Mouse (Mus musculus) kidney, embryonic 14.5 days (tissue): ENCODE measurements around the gene Aloxe3. TPM values are rescaled to one million over a fixed set of nuclear protein-coding genes. Genes with fewer than 3 reads are reported as not detected.

Experiments
- ATAC-seq: fragments of 200-750 bp; cut with Nextera tagmentation; 2 replicates; pipeline ENCODE4 v1.8.0; 2017; ENCODE audit warnings: moderate number of reproducible peaks, mild to moderate bottlenecking, moderate TSS enrichment, moderate library complexity; ENCODE audit not compliant: low FRiP score, low TSS enrichment
- H3K27ac ChIP-seq: fragments of 300-500 bp; sonication (generic); 2 replicates; pipeline ENCODE4 v1.5.1; 2014; ENCODE audit warnings: low read depth, mild to moderate bottlenecking, low read length, moderate library complexity, mixed read lengths
- H3K27me3 ChIP-seq: fragments of 300-500 bp; sonication (generic); 2 replicates; pipeline ENCODE4 v1.6.1; 2014; ENCODE audit warnings: mild to moderate bottlenecking, low read length; ENCODE audit not compliant: control insufficient read depth, insufficient read depth
- H3K36me3 ChIP-seq: fragments of 300-500 bp; sonication (generic); 2 replicates; pipeline ENCODE4 v1.6.1; 2014; ENCODE audit warnings: low read length, mixed read lengths; ENCODE audit not compliant: control insufficient read depth, insufficient read depth
- H3K4me1 ChIP-seq: fragments of 300-500 bp; sonication (generic); 2 replicates; pipeline ENCODE4 v1.6.1; 2014; ENCODE audit warnings: low read length, mixed read lengths; ENCODE audit not compliant: control insufficient read depth, insufficient read depth
- H3K4me2 ChIP-seq: fragments of 300-500 bp; sonication (generic); replicated peaks from 2 replicates; pipeline ENCODE4 v1.6.1; 2014; ENCODE audit warnings: low read depth, mild to moderate bottlenecking, low read length
- H3K4me3 ChIP-seq: fragments of 300-500 bp; sonication (generic); 2 replicates; pipeline ENCODE4 v1.5.1; 2014; ENCODE audit warnings: mild to moderate bottlenecking, low read length
- H3K9ac ChIP-seq: fragments of 300-500 bp; sonication (generic); 2 replicates; pipeline ENCODE4 v1.6.1; 2014; ENCODE audit warnings: low read depth, mild to moderate bottlenecking, low read length, moderate library complexity
- H3K9me3 ChIP-seq: fragments of 300-500 bp; sonication (generic); 2 replicates; pipeline ENCODE4 v1.6.1; 2016; ENCODE audit warnings: low read length; ENCODE audit not compliant: control insufficient read depth
- WGBS: fragments of 180-500 bp; shearing (Covaris S2); extraction: QIAGEN DNeasy Blood & Tissue Kit; methylation state at CpG from one replicate; pipeline ENCODE4 v1.1.7; 2014; 5-methylcytosine and 5-hydroxymethylcytosine counted together
- polyA plus RNA-seq: library from polyadenylated mRNA; unstranded; fragments of >200 nt; fragmentation: Nextera tagmentation; extraction: Ambion mirVana; gene quantifications from 2 replicates; pipeline ENCODE4 v1.2.1, GENCODE M21; 2014

The Aloxe3 gene
- polyA plus RNA-seq, 1 experiment from 2014 or later, result 0.54 TPM

GRCm38 (mm10) chr11:69104487-69104886 is 21.2 kb upstream of the Aloxe3 start:
- peaks cover 12% of the 10 kb centered on the region for H3K4me1 ChIP-seq
- H3K4me3 ChIP-seq, result no peak overlapping the region
- H3K9ac ChIP-seq, result no peak overlapping the region
- H3K9me3 ChIP-seq, result no peaks in the 10 kb centered on the region
- 85% methylated on average over 14 of the region's 14 CpGs for WGBS
- H3K27me3 ChIP-seq, result no peaks in the 10 kb centered on the region
- no peak overlapping the region for H3K27ac ChIP-seq
- H3K36me3 ChIP-seq, result peaks cover 84% of the 10 kb centered on the region
- ATAC-seq, result no peak
- no peak overlapping the region for H3K4me2 ChIP-seq

GRCm38 (mm10) chr11:69105227-69105626 is 20.5 kb upstream of the Aloxe3 start:
- H3K27me3 ChIP-seq, result no peaks in the 10 kb centered on the region
- H3K36me3 ChIP-seq, result peaks cover 84% of the 10 kb centered on the region
- no peaks in the 10 kb centered on the region for H3K9me3 ChIP-seq
- WGBS, result 90% methylated on average over 6 of the region's 6 CpGs
- H3K27ac ChIP-seq, result no peak overlapping the region
- H3K4me2 ChIP-seq, result no peak overlapping the region
- no peak overlapping the region for H3K4me3 ChIP-seq
- no peak overlapping the region for H3K9ac ChIP-seq
- peaks cover 6% of the 10 kb centered on the region for H3K4me1 ChIP-seq
- no peak for ATAC-seq

GRCm38 (mm10) chr11:69105796-69106195 is 19.9 kb upstream of the Aloxe3 start:
- 83% methylated on average over 2 of the region's 2 CpGs for WGBS
- H3K9me3 ChIP-seq, result no peaks in the 10 kb centered on the region
- H3K27ac ChIP-seq, result no peak overlapping the region
- H3K9ac ChIP-seq, result no peak overlapping the region
- H3K4me1 ChIP-seq, result peaks cover under 1% of the 10 kb centered on the region
- H3K4me3 ChIP-seq, result no peak overlapping the region
- no peak for ATAC-seq
- H3K36me3 ChIP-seq, result peaks cover 81% of the 10 kb centered on the region
- no peaks in the 10 kb centered on the region for H3K27me3 ChIP-seq
- H3K4me2 ChIP-seq, result no peak overlapping the region

GRCm38 (mm10) chr11:69106299-69106698 is 19.4 kb upstream of the Aloxe3 start:
- 94% methylated on average over 11 of the region's 11 CpGs for WGBS
- Histone ChIP-seq H3K27me3 (no peaks in the 10 kb centered on the region), H3K4me3 (no peak overlapping the region), H3K9me3 (no peaks in the 10 kb centered on the region), H3K4me2 (no peak overlapping the region), H3K27ac (no peak overlapping the region), H3K4me1 (no peaks in the 10 kb centered on the region), H3K9ac (no peak overlapping the region), H3K36me3 (peaks cover 76% of the 10 kb centered on the region)
- no peak for ATAC-seq

- Histone ChIP-seq H3K27ac (no peak overlapping the region), H3K9me3 (no peaks in the 10 kb centered on the region), H3K4me2 (no peak overlapping the region), H3K4me3 (no peak overlapping the region), H3K4me1 (no peaks in the 10 kb centered on the region), H3K9ac (no peak overlapping the region), H3K27me3 (no peaks in the 10 kb centered on the region), H3K36me3 (peaks cover 71% of the 10 kb centered on the region)
- no peak for ATAC-seq
- 90% methylated on average over 11 of the region's 11 CpGs for WGBS
Observed at GRCm38 (mm10) chr11:69106842-69107241, 18.9 kb upstream of the Aloxe3 start.

GRCm38 (mm10) chr11:69107676-69108075 is 18.0 kb upstream of the Aloxe3 start:
- Histone ChIP-seq H3K4me1 (no peaks in the 10 kb centered on the region), H3K4me2 (no peak overlapping the region), H3K9me3 (no peaks in the 10 kb centered on the region), H3K36me3 (peaks cover 62% of the 10 kb centered on the region), H3K27ac (no peak overlapping the region), H3K27me3 (peaks cover 4% of the 10 kb centered on the region; the same call in 1 of the 2 replicates), H3K9ac (no peak overlapping the region), H3K4me3 (no peak overlapping the region)
- WGBS, result 90% methylated on average over 11 of the region's 11 CpGs
- ATAC-seq, result no peak

- Histone ChIP-seq H3K4me1 (no peaks in the 10 kb centered on the region), H3K4me3 (no peak overlapping the region), H3K27ac (no peak overlapping the region), H3K9me3 (no peaks in the 10 kb centered on the region), H3K4me2 (no peak overlapping the region), H3K9ac (no peak overlapping the region), H3K36me3 (peaks cover 57% of the 10 kb centered on the region), H3K27me3 (peaks cover 4% of the 10 kb centered on the region; the same call in 1 of the 2 replicates)
- 84% methylated on average over 9 of the region's 9 CpGs for WGBS
- ATAC-seq, result no peak
Observed at GRCm38 (mm10) chr11:69108223-69108622, 17.5 kb upstream of the Aloxe3 start.

GRCm38 (mm10) chr11:69109032-69109900 is 16.4 kb upstream of the Aloxe3 start:
- H3K36me3 ChIP-seq, result peaks cover 46% of the 10 kb centered on the region
- H3K27ac ChIP-seq, result no peak overlapping the region
- H3K4me3 ChIP-seq, result no peak overlapping the region
- H3K9me3 ChIP-seq, result no peaks in the 10 kb centered on the region
- peak; percentile 21; the same call in 1 of the 2 replicates for ATAC-seq
- H3K4me1 ChIP-seq, result no peaks in the 10 kb centered on the region
- 85% methylated on average over 13 of the region's 13 CpGs for WGBS
- peaks cover 4% of the 10 kb centered on the region; the same call in 1 of the 2 replicates for H3K27me3 ChIP-seq
- H3K9ac ChIP-seq, result no peak overlapping the region
- no peak overlapping the region for H3K4me2 ChIP-seq

GRCm38 (mm10) chr11:69110319-69111046 is 15.2 kb upstream of the Aloxe3 start:
- peaks cover 4% of the 10 kb centered on the region; the same call in 1 of the 2 replicates for H3K27me3 ChIP-seq
- peak; percentile 77 for ATAC-seq
- H3K4me3 ChIP-seq, result peak overlapping the region; percentile 58
- WGBS, result under 1% methylated on average over 30 of the region's 30 CpGs
- peaks cover 34% of the 10 kb centered on the region for H3K36me3 ChIP-seq
- no peaks in the 10 kb centered on the region for H3K4me1 ChIP-seq
- peak overlapping the region; percentile 51 for H3K4me2 ChIP-seq
- no peak overlapping the region for H3K27ac ChIP-seq
- peak overlapping the region; percentile 38; the same call in 1 of the 2 replicates for H3K9ac ChIP-seq
- H3K9me3 ChIP-seq, result no peaks in the 10 kb centered on the region
